Mouse (Mus musculus) spleen, adult 2 months (tissue): ENCODE results near the gene Obp2a. TPM values are rescaled to one million over a fixed set of nuclear protein-coding genes. Genes with fewer than 3 reads are reported as not detected.

Experiments
- DNase-seq, 2 experiments: peaks; one replicate each; pipeline versions ENCODE4 v3.0.0 to v3.0.0-alpha.2; 2012 to 2021; ENCODE audit warnings: low spot score in 2 of 2, low read depth in 1 of 2
- H3K27ac ChIP-seq: fragments of 200-500 bp; 2 replicates; pipeline ENCODE4 v1.5.1; 2012; ENCODE audit warnings: low read length, inconsistent platforms; ENCODE audit not compliant: insufficient read depth
- H3K27me3 ChIP-seq: fragments of 200-500 bp; 2 replicates; pipeline ENCODE4 v1.6.1; 2012; ENCODE audit warnings: mild to moderate bottlenecking, moderate library complexity, low read length, inconsistent platforms; ENCODE audit not compliant: control insufficient read depth, insufficient read depth
- H3K36me3 ChIP-seq: fragments of 200-500 bp; 2 replicates; pipeline ENCODE4 v1.6.1; 2012; ENCODE audit warnings: mild to moderate bottlenecking, low read length, inconsistent platforms; ENCODE audit not compliant: control insufficient read depth, insufficient read depth
- H3K4me1 ChIP-seq: fragments of 200-500 bp; 2 replicates; pipeline ENCODE4 v1.6.1; 2011; ENCODE audit warnings: inconsistent platforms; ENCODE audit not compliant: control insufficient read depth, insufficient read depth, insufficient read length
- H3K4me3 ChIP-seq: fragments of 200-500 bp; 2 replicates; pipeline ENCODE4 v1.5.1; 2011; ENCODE audit warnings: mild to moderate bottlenecking, inconsistent platforms; ENCODE audit not compliant: insufficient read depth, insufficient read length; ENCODE audit errors: extremely low read depth
- POLR2A ChIP-seq: fragments of 200-500 bp; IDR thresholded peaks from 2 replicates; pipeline ENCODE4 v1.6.1; 2011; ENCODE audit warnings: low read depth, low read length, inconsistent platforms
- WGBS: fragments of 180-500 bp; shearing (Covaris S2); methylation state at CpG from one replicate; pipeline ENCODE4 v1.1.7; 2018; 5-methylcytosine and 5-hydroxymethylcytosine counted together
- polyA plus RNA-seq: library from polyadenylated mRNA; depleted of rRNA; stranded (reverse); fragments of >200 nt; gene quantifications from 2 replicates; pipeline ENCODE4 v1.2.3, GENCODE M21; 2012; rRNA removed

Gene Obp2a
- polyA plus RNA-seq, 1 experiment, result not detected

DNA sequence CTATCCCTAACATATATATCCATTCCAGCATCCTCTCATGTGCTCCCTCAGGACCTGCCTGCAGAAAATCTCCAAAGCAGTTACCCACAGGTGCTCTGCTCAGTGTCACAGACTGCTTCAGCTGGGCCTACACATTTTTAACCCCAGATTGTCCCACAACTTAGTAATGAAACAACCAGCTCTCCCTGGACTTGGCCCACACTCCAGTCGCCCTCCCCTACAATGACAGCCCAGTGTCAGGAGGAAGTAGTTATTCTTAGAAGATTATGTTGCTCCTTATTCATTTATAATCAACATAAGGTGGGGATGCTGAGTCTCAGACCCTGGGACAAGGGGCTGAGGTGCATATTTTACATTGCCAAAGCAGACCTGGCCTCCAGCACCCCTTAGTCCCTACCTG lies 41.8 kb downstream of the Obp2a start:
- WGBS, result 19% methylated on average over 1 of the region's 1 CpGs
- H3K27ac ChIP-seq, result no peak overlapping the region
- no peak for DNase-seq
- no peaks in the 10 kb centered on the region for H3K27me3 ChIP-seq
- no peak overlapping the region for H3K4me3 ChIP-seq
- H3K36me3 ChIP-seq, result no peaks in the 10 kb centered on the region
- no peaks in the 10 kb centered on the region for H3K4me1 ChIP-seq
- no peak for TF ChIP-seq POLR2A

Other genes starting within 250 kb of the Obp2a start
- gene Clic3, start 243.2 kb upstream of the Obp2a start, polyA plus RNA-seq, result 2.5 and 3.1 TPM in 2 replicates
- gene Paxx, start 238.9 kb upstream of the Obp2a start, polyA plus RNA-seq, result 68.7 and 86.4 TPM in 2 replicates
- gene Ptgds, start 230.0 kb upstream of the Obp2a start, polyA plus RNA-seq, result 0.27 and 7.8 TPM in 2 replicates
- not detected in 2 replicates for gene Lcn12, start 206.1 kb upstream of the Obp2a start, polyA plus RNA-seq
- gene Fbxw5, start 199.3 kb upstream of the Obp2a start, polyA plus RNA-seq, result 34.7 and 42.0 TPM in 2 replicates
- gene C8g, start 198.3 kb upstream of the Obp2a start, polyA plus RNA-seq, result 1.9 TPM in 2 replicates
- gene Traf2, start 153.1 kb upstream of the Obp2a start, polyA plus RNA-seq, result 21.6 and 22.6 TPM in 2 replicates
- gene Edf1, start 142.2 kb upstream of the Obp2a start, polyA plus RNA-seq, result 56.2 and 74.7 TPM in 2 replicates
- gene Mamdc4, start 125.2 kb upstream of the Obp2a start, polyA plus RNA-seq, result 2.2 and 4.0 TPM in 2 replicates
- gene Phpt1, start 124.8 kb upstream of the Obp2a start, polyA plus RNA-seq, result 22.5 and 28.5 TPM in 2 replicates
- 6.3 and 7.6 TPM in 2 replicates for gene Ajm1, start 118.3 kb upstream of the Obp2a start, polyA plus RNA-seq
- 43.6 and 55.1 TPM in 2 replicates for gene Rabl6, start 91.5 kb upstream of the Obp2a start, polyA plus RNA-seq
- not detected in 2 replicates for gene Ccdc183, start 82.4 kb upstream of the Obp2a start, polyA plus RNA-seq
- gene Tmem141, start 78.0 kb upstream of the Obp2a start, polyA plus RNA-seq, result 16.4 and 16.8 TPM in 2 replicates
- 71.2 and 120 TPM in 2 replicates for gene Fcna, start 72.0 kb upstream of the Obp2a start, polyA plus RNA-seq
- not detected in 2 replicates for gene Lcn8, start 46.9 kb upstream of the Obp2a start, polyA plus RNA-seq
- gene Lcn5, start 42.1 kb upstream of the Obp2a start, polyA plus RNA-seq, result not detected in 2 replicates
- not detected in 2 replicates for gene Lcn6, start 23.3 kb upstream of the Obp2a start, polyA plus RNA-seq
- gene Lcn10, start 17.3 kb upstream of the Obp2a start, polyA plus RNA-seq, result not detected in 2 replicates
- 55.3 and 83.7 TPM in 2 replicates for gene Bmyc, start 6.7 kb downstream of the Obp2a start, polyA plus RNA-seq
- not detected in 2 replicates for gene Obp2b, start 37.0 kb downstream of the Obp2a start, polyA plus RNA-seq
- not detected in 2 replicates for gene Lcn3, start 65.5 kb downstream of the Obp2a start, polyA plus RNA-seq
- not detected in 2 replicates for gene Lcn11, start 77.0 kb downstream of the Obp2a start, polyA plus RNA-seq
- gene Gm13539, start 82.2 kb downstream of the Obp2a start, polyA plus RNA-seq, result not detected in 2 replicates
- gene Glt6d1, start 115.8 kb downstream of the Obp2a start, polyA plus RNA-seq, result not detected in 2 replicates
- not detected in 2 replicates for gene Lcn9, start 123.1 kb downstream of the Obp2a start, polyA plus RNA-seq
- gene Sohlh1, start 147.2 kb downstream of the Obp2a start, polyA plus RNA-seq, result not detected in 2 replicates
- gene Kcnt1, start 163.7 kb downstream of the Obp2a start, polyA plus RNA-seq, result 0.16 and 0.40 TPM in 2 replicates